Mouse (Mus musculus) limb, embryonic 12.5 days (tissue): ENCODE measurements at regions not wholly inside any gene's neighbourhood (a gene's known extent, or its start where the extent isn't known, plus 50 kb on each side); places are given as distances from the start of the nearest gene placed in this dataset.
"Not testable (repeated sequence)": the region's sequence is repeated elsewhere in the genome, so short reads cannot be mapped to it uniquely, and the experiment has no call there.

Experiments used
- ATAC-seq: fragments of 200-750 bp; cut with Nextera tagmentation; 2 replicates; pipeline ENCODE4 v1.8.0; 2017; ENCODE audit warnings: low read depth, moderate TSS enrichment; ENCODE audit not compliant: insufficient number of reproducible peaks, insufficient read depth, low FRiP score, low TSS enrichment
- H3K27ac ChIP-seq: fragments of 300-500 bp; sonication (generic); 2 replicates; pipeline ENCODE4 v1.5.1; 2016; ENCODE audit warnings: mild to moderate bottlenecking, moderate library complexity
- H3K27me3 ChIP-seq: fragments of 300-500 bp; sonication (generic); 2 replicates; pipeline ENCODE4 v1.6.1; 2016; ENCODE audit warnings: mild to moderate bottlenecking, moderate library complexity
- H3K36me3 ChIP-seq: fragments of 300-500 bp; sonication (generic); 2 replicates; pipeline ENCODE4 v1.6.1; 2016; ENCODE audit warnings: mild to moderate bottlenecking, moderate library complexity
- H3K4me1 ChIP-seq: fragments of 300-500 bp; sonication (generic); replicated peaks from 2 replicates; pipeline ENCODE4 v1.6.1; 2016
- H3K4me2 ChIP-seq: fragments of 300-500 bp; sonication (generic); 2 replicates; pipeline ENCODE4 v1.6.1; 2016; ENCODE audit warnings: mild to moderate bottlenecking, moderate library complexity
- H3K4me3 ChIP-seq: fragments of 300-500 bp; sonication (generic); replicated peaks from 2 replicates; pipeline ENCODE4 v1.5.1; 2016; ENCODE audit warnings: mild to moderate bottlenecking
- H3K9ac ChIP-seq: fragments of 300-500 bp; sonication (generic); replicated peaks from 2 replicates; pipeline ENCODE4 v1.6.1; 2016; ENCODE audit warnings: mild to moderate bottlenecking, moderate library complexity
- H3K9me3 ChIP-seq: fragments of 300-500 bp; sonication (generic); 2 replicates; pipeline ENCODE4 v1.6.1; 2016; ENCODE audit warnings: mild to moderate bottlenecking, moderate library complexity
- WGBS: fragments of 180-500 bp; shearing (Covaris S2); methylation state at CpG from one replicate; pipeline ENCODE4 v1.1.7; 2016; 5-methylcytosine and 5-hydroxymethylcytosine counted together

- Histone ChIP-seq H3K36me3 (no peaks in the 10 kb centered on the region), H3K4me3 (no peak overlapping the region), H3K4me2 (no peak overlapping the region), H3K9me3 (no peaks in the 10 kb centered on the region), H3K4me1 (no peaks in the 10 kb centered on the region), H3K9ac (no peak overlapping the region), H3K27ac (no peak overlapping the region), H3K27me3 (no peaks in the 10 kb centered on the region)
- ATAC-seq: no peak
- 96% methylated on average over 1 of the region's 1 CpGs for WGBS
Measured at GRCm38 (mm10) chr5:42884251-42884650, 348.7 kb upstream of the Cpeb2 start.

DNA sequence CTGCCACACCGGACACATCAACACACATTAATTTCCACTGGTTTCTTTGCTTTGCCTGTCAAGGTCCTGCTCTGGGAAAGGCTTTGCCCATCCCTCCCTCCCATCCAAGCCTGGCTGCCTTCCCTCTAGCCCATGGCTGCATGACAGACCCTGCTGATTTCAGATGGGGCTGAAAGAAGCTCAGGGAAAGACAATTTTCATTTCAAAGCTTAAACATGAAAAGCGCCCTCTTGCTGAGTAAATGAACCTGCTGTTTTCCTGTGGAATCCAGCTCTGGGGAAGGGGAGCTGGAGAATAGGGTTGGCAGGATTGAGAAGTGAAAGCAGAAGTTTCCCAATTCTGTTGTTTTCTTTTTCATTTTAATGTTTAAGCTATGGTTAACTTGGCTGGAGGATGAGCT lies 341.1 kb upstream of the Cpeb2 start:
- H3K36me3 ChIP-seq: no peaks in the 10 kb centered on the region

DNA sequence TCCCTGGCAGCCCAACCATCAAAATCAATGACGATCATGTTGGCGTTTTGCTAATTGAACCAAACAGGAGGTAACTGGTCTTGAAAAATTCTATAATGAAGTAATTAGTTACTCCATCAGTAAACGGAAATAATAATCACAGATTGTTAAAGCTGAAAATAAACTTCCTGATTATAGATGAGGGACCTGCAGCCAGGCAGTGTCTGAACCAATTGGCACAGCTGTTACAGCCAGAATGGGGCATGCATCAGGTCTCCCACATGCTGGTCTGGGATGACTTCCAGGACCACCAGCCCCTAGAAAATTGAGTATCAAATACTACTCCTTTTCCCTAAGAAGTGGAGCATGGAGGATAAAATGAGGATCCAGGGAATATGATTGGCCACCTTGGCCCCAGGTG lies 326.8 kb upstream of the Cpeb2 start:
- no peaks in the 10 kb centered on the region for H3K4me1 ChIP-seq
- 54% methylated on average over 3 of the region's 3 CpGs for WGBS

More for the DNA sequence above, 341.1 kb upstream of the Cpeb2 start:
- H3K27ac ChIP-seq: no peak overlapping the region
- no peak for ATAC-seq
- 45% methylated on average over 2 of the region's 2 CpGs for WGBS
- H3K9me3 ChIP-seq: no peaks in the 10 kb centered on the region
- no peak overlapping the region for H3K4me2 ChIP-seq
- no peaks in the 10 kb centered on the region for H3K4me1 ChIP-seq
- no peak overlapping the region for H3K9ac ChIP-seq
- H3K27me3 ChIP-seq: no peaks in the 10 kb centered on the region
- no peak overlapping the region for H3K4me3 ChIP-seq

GRCm38 (mm10) chr5:42919328-42919727 lies 313.6 kb upstream of the Cpeb2 start:
- Histone ChIP-seq H3K27me3 (no peaks in the 10 kb centered on the region), H3K9ac (no peak overlapping the region), H3K4me1 (0 out of 2 replicates have a peak, but pooled peaks cover 3% of the 10 kb centered on the region), H3K36me3 (no peaks in the 10 kb centered on the region), H3K4me2 (no peak overlapping the region), H3K4me3 (no peak overlapping the region), H3K27ac (no peak overlapping the region), H3K9me3 (no peaks in the 10 kb centered on the region)
- ATAC-seq: no peak
- 87% methylated on average over 3 of the region's 3 CpGs for WGBS

More for the DNA sequence above, 326.8 kb upstream of the Cpeb2 start:
- no peak overlapping the region for H3K4me3 ChIP-seq
- H3K27me3 ChIP-seq: no peaks in the 10 kb centered on the region
- H3K36me3 ChIP-seq: no peaks in the 10 kb centered on the region
- no peaks in the 10 kb centered on the region for H3K9me3 ChIP-seq
- no peak for ATAC-seq
- no peak overlapping the region for H3K4me2 ChIP-seq
- H3K9ac ChIP-seq: no peak overlapping the region
- H3K27ac ChIP-seq: no peak overlapping the region

DNA sequence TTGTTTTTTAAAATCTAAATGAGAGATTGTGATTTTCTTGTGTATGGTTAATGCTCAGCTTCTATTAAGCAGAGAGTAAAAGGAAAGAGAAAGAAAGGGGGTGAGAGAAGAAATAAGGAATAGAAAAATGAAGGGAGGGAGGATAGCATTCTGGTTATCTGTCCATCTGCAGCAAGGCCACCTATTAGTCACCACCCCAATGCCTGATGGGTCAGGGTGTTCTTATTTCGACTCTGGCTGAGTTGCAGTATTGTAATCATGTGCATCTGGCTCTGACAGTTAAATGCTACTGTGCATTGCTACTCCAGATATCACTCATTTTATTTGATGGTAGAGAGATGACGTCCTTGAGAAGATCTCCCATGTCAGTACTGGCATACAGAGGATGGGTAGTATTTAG lies 300.9 kb upstream of the Cpeb2 start:
- Histone ChIP-seq H3K9me3 (no peaks in the 10 kb centered on the region), H3K27me3 (no peaks in the 10 kb centered on the region), H3K9ac (no peak overlapping the region), H3K4me1 (no peaks in the 10 kb centered on the region), H3K4me3 (no peak overlapping the region), H3K4me2 (no peak overlapping the region), H3K36me3 (no peaks in the 10 kb centered on the region), H3K27ac (no peak overlapping the region)
- 71% methylated on average over 2 of the region's 2 CpGs for WGBS
- no peak for ATAC-seq

- H3K36me3 ChIP-seq: no peaks in the 10 kb centered on the region
- no peaks in the 10 kb centered on the region for H3K9me3 ChIP-seq
- no peak overlapping the region for H3K4me3 ChIP-seq
- no peak overlapping the region for H3K27ac ChIP-seq
- H3K4me1 ChIP-seq: no peaks in the 10 kb centered on the region
- no peak for ATAC-seq
- no peak overlapping the region for H3K9ac ChIP-seq
- no peaks in the 10 kb centered on the region for H3K27me3 ChIP-seq
- 88% methylated on average over 9 of the region's 9 CpGs for WGBS
- no peak overlapping the region for H3K4me2 ChIP-seq
Measured at GRCm38 (mm10) chr5:42959296-42959862, 273.6 kb upstream of the Cpeb2 start.

- not testable (repeated sequence) for H3K9ac ChIP-seq
- WGBS: 95% methylated on average over 2 of the region's 2 CpGs
Measured at GRCm38 (mm10) chr5:42966952-42967351, 266.0 kb upstream of the Cpeb2 start.

DNA sequence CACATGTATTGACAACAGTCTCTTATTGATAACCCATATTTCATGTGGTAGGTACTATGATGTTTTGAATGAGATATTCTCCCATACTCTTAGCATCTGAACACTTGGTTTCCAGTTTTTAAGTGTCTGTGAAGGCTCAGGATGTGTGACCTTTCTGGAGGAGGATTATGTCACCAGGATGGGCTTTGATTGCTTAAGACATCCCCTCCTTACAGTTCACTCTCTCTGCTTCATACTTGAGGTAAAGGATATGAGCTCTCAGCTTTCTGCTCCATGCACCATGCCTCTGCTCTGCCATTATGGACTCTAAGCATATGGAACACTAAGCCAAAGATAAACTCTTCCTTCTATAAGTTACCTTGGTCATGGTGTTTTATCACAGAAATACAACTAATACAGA lies 263.8 kb upstream of the Cpeb2 start:
- no peaks in the 10 kb centered on the region for H3K27me3 ChIP-seq
- H3K4me1 ChIP-seq: no peaks in the 10 kb centered on the region
- no peaks in the 10 kb centered on the region for H3K9me3 ChIP-seq
- H3K4me3 ChIP-seq: no peak overlapping the region
- no peak for ATAC-seq
- no peak overlapping the region for H3K9ac ChIP-seq
- H3K27ac ChIP-seq: no peak overlapping the region
- H3K4me2 ChIP-seq: no peak overlapping the region
- H3K36me3 ChIP-seq: no peaks in the 10 kb centered on the region

More at GRCm38 (mm10) chr5:42966952-42967351, 266.0 kb upstream of the Cpeb2 start:
- not testable (repeated sequence) for H3K4me1 ChIP-seq, H3K27me3 ChIP-seq, H3K27ac ChIP-seq, H3K4me2 ChIP-seq, H3K36me3 ChIP-seq, H3K9me3 ChIP-seq, H3K4me3 ChIP-seq, ATAC-seq

- Histone ChIP-seq H3K4me3 (no peak overlapping the region), H3K4me2 (no peak overlapping the region), H3K27ac (no peak overlapping the region), H3K27me3 (no peaks in the 10 kb centered on the region), H3K9me3 (no peaks in the 10 kb centered on the region), H3K36me3 (no peaks in the 10 kb centered on the region), H3K4me1 (no peaks in the 10 kb centered on the region), H3K9ac (no peak overlapping the region)
- WGBS: 70% methylated on average over 3 of the region's 3 CpGs
- ATAC-seq: no peak
Measured at GRCm38 (mm10) chr5:42969621-42970020, 263.3 kb upstream of the Cpeb2 start.

DNA sequence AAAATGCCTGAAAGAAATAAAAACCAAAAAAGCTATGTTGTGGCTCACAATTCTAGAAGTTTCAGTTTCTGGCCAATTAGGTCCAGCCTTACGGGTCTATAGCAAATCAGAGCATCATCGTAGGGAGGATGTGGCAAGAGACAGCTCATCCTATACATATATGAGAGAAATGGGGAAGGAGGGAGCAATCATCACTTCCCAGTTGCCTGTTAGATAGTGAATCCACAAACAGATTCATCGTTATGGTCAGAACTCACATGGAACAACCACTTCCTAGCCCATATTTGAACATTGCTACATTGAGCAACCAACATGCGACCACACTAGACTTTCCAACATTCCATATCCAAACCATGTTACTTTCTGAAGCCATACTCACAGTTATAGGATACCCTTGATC lies 255.9 kb upstream of the Cpeb2 start:
- Histone ChIP-seq H3K27ac (no peak overlapping the region), H3K27me3 (no peaks in the 10 kb centered on the region), H3K4me3 (no peak overlapping the region), H3K4me1 (peaks cover 9% of the 10 kb centered on the region), H3K9ac (no peak overlapping the region), H3K36me3 (no peaks in the 10 kb centered on the region), H3K4me2 (no peak overlapping the region), H3K9me3 (no peaks in the 10 kb centered on the region)
- ATAC-seq: no peak
- 91% methylated on average over 4 of the region's 4 CpGs for WGBS

DNA sequence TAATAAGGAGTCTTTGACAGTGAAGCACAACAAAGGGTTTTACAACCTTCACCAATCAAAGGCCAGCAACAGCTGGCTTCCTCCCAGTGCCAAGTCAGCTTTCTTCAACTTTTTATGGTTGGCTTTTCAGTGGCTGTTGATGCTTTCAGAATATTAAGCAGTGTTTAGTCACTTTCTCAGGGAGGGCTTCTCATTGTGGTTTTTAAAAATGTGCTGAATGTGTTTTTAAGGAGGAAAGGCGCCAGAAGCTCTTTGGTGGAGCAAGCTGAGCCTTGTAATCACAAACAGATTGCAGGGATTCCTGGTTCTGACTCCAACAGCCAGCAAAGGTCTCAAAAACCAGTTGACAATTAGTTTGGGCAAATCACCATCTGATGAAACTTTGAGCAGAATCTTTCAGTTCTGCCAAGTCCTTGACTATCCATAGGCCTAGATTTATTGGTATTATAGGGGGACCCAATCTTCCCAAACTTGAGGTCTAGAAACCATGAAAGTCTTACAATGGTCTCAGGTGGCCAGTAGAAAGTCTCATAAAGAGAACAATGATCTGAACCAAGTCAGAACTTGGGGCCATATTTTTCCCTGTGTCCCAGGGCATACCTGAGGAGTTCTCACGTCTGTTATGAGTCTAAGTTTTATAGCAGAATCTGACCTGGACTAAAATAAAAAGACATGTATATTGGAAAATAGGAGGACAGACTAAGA lies 251.9 kb upstream of the Cpeb2 start:
- H3K9ac ChIP-seq: no peak overlapping the region
- WGBS: 36% methylated on average over 2 of the region's 2 CpGs
- H3K4me1 ChIP-seq: peaks cover 9% of the 10 kb centered on the region
- ATAC-seq: no peak
- no peaks in the 10 kb centered on the region for H3K27me3 ChIP-seq
- H3K27ac ChIP-seq: no peak overlapping the region
- H3K9me3 ChIP-seq: no peaks in the 10 kb centered on the region
- no peaks in the 10 kb centered on the region for H3K36me3 ChIP-seq
- H3K4me3 ChIP-seq: no peak overlapping the region
- no peak overlapping the region for H3K4me2 ChIP-seq

- no peak overlapping the region for H3K27ac ChIP-seq
- no peak overlapping the region for H3K9ac ChIP-seq
- no peak for ATAC-seq
- H3K4me3 ChIP-seq: no peak overlapping the region
- H3K4me1 ChIP-seq: peaks cover 4% of the 10 kb centered on the region; the same call in 1 of the 2 replicates
- 75% methylated on average over 4 of the region's 4 CpGs for WGBS
- no peaks in the 10 kb centered on the region for H3K9me3 ChIP-seq
- H3K36me3 ChIP-seq: no peaks in the 10 kb centered on the region
- H3K27me3 ChIP-seq: no peaks in the 10 kb centered on the region
- H3K4me2 ChIP-seq: no peak overlapping the region
Measured at GRCm38 (mm10) chr5:42986203-42986602, 246.8 kb upstream of the Cpeb2 start.
